Mouse (Mus musculus) liver, embryonic 16.5 days (tissue): ENCODE measurements around the gene Smagp. TPM values are rescaled to one million over a fixed set of nuclear protein-coding genes. Genes with fewer than 3 reads are reported as not detected.

ENCODE experiments used
- ATAC-seq: fragments of 200-750 bp; cut with Nextera tagmentation; 2 replicates; pipeline ENCODE4 v1.8.0; 2017; ENCODE audit warnings: low read depth, mild to moderate bottlenecking, moderate number of reproducible peaks, moderate library complexity
- H3K27ac ChIP-seq: fragments of 300-500 bp; sonication (generic); 2 replicates; pipeline ENCODE4 v1.5.1; 2014; ENCODE audit warnings: mild to moderate bottlenecking, low read length
- H3K27me3 ChIP-seq: fragments of 300-500 bp; sonication (generic); 2 replicates; pipeline ENCODE4 v1.6.1; 2014; ENCODE audit warnings: low read depth, low read length, mixed read lengths; ENCODE audit not compliant: control insufficient read depth, insufficient read depth
- H3K36me3 ChIP-seq: fragments of 300-500 bp; sonication (generic); 2 replicates; pipeline ENCODE4 v1.6.1; 2014; ENCODE audit warnings: mild to moderate bottlenecking; ENCODE audit not compliant: control insufficient read depth, insufficient read depth
- H3K4me1 ChIP-seq: fragments of 300-500 bp; sonication (generic); 2 replicates; pipeline ENCODE4 v1.6.1; 2014; ENCODE audit warnings: low read depth, low read length, mixed read lengths; ENCODE audit not compliant: control insufficient read depth
- H3K4me2 ChIP-seq: fragments of 300-500 bp; sonication (generic); 2 replicates; pipeline ENCODE4 v1.6.1; 2014; ENCODE audit warnings: low read depth, low read length, mixed read lengths
- H3K4me3 ChIP-seq: fragments of 300-500 bp; sonication (generic); 2 replicates; pipeline ENCODE4 v1.5.1; 2014; ENCODE audit warnings: low read depth, mild to moderate bottlenecking, low read length
- H3K9ac ChIP-seq: fragments of 300-500 bp; sonication (generic); 2 replicates; pipeline ENCODE4 v1.6.1; 2014; ENCODE audit warnings: low read depth, low read length
- H3K9me3 ChIP-seq: fragments of 300-500 bp; sonication (generic); replicated peaks from 2 replicates; pipeline ENCODE4 v1.6.1; 2016; ENCODE audit warnings: low read length; ENCODE audit not compliant: control insufficient read depth
- whole genome bisulfite sequencing: fragments of 180-500 bp; shearing (Covaris S2); extraction: QIAGEN DNeasy Blood & Tissue Kit; methylation state at CpG from one replicate; pipeline ENCODE4 v1.1.7; 2014; ENCODE audit not compliant: insufficient replicate concordance; 5-methylcytosine and 5-hydroxymethylcytosine counted together
- polyA plus RNA-seq: library from polyadenylated mRNA; unstranded; fragments of >200 nt; fragmentation: Nextera tagmentation; extraction: Ambion mirVana; gene quantifications from 2 replicates; pipeline ENCODE4 v1.2.1, GENCODE M21; 2015

The Smagp gene
- 9.1 and 9.3 TPM in 2 replicates for polyA plus RNA-seq

DNA sequence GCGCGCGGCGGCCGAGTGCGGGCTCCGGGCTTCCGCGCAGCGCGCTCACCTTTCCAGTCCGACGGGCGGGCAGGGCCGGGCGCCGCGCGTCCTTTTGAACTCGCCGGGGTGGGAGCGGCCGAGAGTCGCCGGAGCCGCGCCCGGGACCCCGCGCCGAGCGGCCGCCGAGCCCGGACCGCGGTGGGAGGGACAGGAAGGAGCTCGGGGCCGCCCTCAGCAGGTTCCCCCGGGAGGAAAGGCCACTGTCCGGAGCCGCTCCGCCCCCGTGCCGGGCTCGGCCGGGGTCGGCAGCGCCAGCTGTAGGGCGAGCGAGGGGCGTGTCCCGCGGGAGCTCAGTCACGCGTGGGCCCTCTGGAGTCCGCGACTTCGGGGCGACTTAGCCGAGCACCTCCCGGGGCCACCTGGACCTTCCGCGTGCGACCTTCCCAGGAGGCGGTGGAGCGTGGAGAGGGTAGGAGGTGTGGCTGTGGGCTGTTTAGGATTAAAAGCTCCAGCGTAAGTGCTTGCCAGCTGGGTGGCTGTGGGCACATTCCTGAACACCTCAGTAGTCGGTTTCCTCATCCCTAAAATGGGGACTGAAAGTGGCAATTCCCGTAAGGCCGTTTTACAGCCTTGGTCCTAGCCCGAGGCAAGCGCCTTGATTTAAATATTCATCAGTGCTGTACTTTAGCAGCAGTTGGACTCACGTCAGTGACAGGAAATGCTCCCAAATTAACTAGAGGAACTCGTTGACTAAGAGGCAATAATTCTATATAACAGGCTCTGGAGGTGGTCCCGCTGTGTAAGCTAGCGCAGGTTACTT lies at the start of gene Smagp:
Gene Smagp, minus strand, starts transcription at position 241 of the 802 bp plus-strand sequence.
- Histone ChIP-seq H3K9ac (peak within 1 kb of the TSS; percentile 57), H3K27me3 (peaks cover 47% of the 10 kb centered on the region), H3K4me2 (peak within 1 kb of the TSS; percentile 68), H3K9me3 (no peaks in the 10 kb centered on the region), H3K36me3 (no peaks in the 10 kb centered on the region), H3K27ac (peak within 1 kb of the TSS; percentile 50), H3K4me3 (peak within 1 kb of the TSS; percentile 65), H3K4me1 (peaks cover 12% of the 10 kb centered on the region)
- ATAC-seq, result peak; percentile 59
- under 1% methylated on average over 76 of the region's 77 CpGs for WGBS

GRCm38 (mm10) chr15:100686434-100686833 lies 49.7 kb upstream of the Smagp start:
- H3K4me1 ChIP-seq, result peaks cover 36% of the 10 kb centered on the region
- peak overlapping the region; percentile 18; the same call in 1 of the 2 replicates for H3K27ac ChIP-seq
- H3K4me3 ChIP-seq, result peak overlapping the region; percentile 35
- no peaks in the 10 kb centered on the region for H3K36me3 ChIP-seq
- no peak for ATAC-seq
- no peaks in the 10 kb centered on the region for H3K27me3 ChIP-seq
- H3K4me2 ChIP-seq, result peak overlapping the region; percentile 13
- 0 out of 2 replicates have a peak overlapping the region, but pooled peaks have one; percentile 11 for H3K9ac ChIP-seq
- no peaks in the 10 kb centered on the region for H3K9me3 ChIP-seq
- WGBS, result 67% methylated on average over 6 of the region's 6 CpGs

- H3K27ac ChIP-seq, result peak overlapping the region; percentile 79
- H3K36me3 ChIP-seq, result no peaks in the 10 kb centered on the region
- WGBS, result 41% methylated on average over 8 of the region's 8 CpGs
- H3K4me1 ChIP-seq, result peaks cover 39% of the 10 kb centered on the region
- H3K4me2 ChIP-seq, result peak overlapping the region; percentile 13
- H3K27me3 ChIP-seq, result no peaks in the 10 kb centered on the region
- H3K9ac ChIP-seq, result no peak overlapping the region
- ATAC-seq, result peak; percentile 72
- 0 out of 2 replicates have a peak overlapping the region, but pooled peaks have one; percentile 12 for H3K4me3 ChIP-seq
- no peaks in the 10 kb centered on the region for H3K9me3 ChIP-seq
These were observed 49.1 kb upstream of the Smagp start for GRCm38 (mm10) chr15:100685849-100686248.

DNA sequence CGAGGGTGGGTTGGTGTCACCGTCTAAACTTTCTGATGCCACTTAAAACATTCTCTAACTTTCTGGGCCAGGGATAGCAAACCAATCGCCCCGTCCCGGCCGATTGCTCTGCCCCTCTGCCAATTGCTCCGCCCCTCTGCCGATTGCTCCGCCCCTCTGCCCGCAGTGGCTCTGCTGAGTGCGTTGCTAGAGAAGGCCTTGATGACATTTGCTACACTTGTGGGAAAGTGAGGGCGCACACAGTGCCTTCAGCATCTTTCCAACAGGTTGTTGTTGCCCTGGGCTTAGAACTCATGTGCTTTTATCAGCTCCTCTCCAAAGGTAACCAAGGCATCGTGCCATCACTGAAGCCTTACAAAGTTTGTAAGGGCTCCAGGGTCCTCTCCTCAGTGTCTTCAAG lies 48.5 kb upstream of the Smagp start:
- Histone ChIP-seq H3K9me3 (no peaks in the 10 kb centered on the region), H3K4me1 (peaks cover 44% of the 10 kb centered on the region), H3K36me3 (no peaks in the 10 kb centered on the region), H3K4me2 (peak overlapping the region; percentile 13), H3K27me3 (no peaks in the 10 kb centered on the region), H3K27ac (peak overlapping the region; percentile 79), H3K4me3 (peak overlapping the region; percentile 25; the same call in 1 of the 2 replicates), H3K9ac (no peak overlapping the region; the same call in 1 of the 2 replicates)
- peak; percentile 38; the same call in 1 of the 2 replicates for ATAC-seq
- 19% methylated on average over 13 of the region's 13 CpGs for WGBS

- Histone ChIP-seq H3K36me3 (no peaks in the 10 kb centered on the region), H3K9me3 (no peaks in the 10 kb centered on the region), H3K9ac (no peak overlapping the region), H3K4me3 (peak overlapping the region; percentile 25; the same call in 1 of the 2 replicates), H3K27ac (no peak overlapping the region), H3K4me1 (peaks cover 47% of the 10 kb centered on the region), H3K27me3 (no peaks in the 10 kb centered on the region), H3K4me2 (peak overlapping the region; percentile 13)
- 57% methylated on average over 10 of the region's 10 CpGs for WGBS
- ATAC-seq, result no peak; the same call in 1 of the 2 replicates
These were observed 47.7 kb upstream of the Smagp start for GRCm38 (mm10) chr15:100684450-100684849.

GRCm38 (mm10) chr15:100683041-100683440 lies 46.3 kb upstream of the Smagp start:
- no peaks in the 10 kb centered on the region for H3K36me3 ChIP-seq
- H3K4me1 ChIP-seq, result peaks cover 51% of the 10 kb centered on the region
- H3K27ac ChIP-seq, result no peak overlapping the region
- WGBS, result 42% methylated on average over 2 of the region's 2 CpGs
- no peaks in the 10 kb centered on the region for H3K27me3 ChIP-seq
- H3K9ac ChIP-seq, result no peak overlapping the region
- H3K9me3 ChIP-seq, result no peaks in the 10 kb centered on the region
- no peak overlapping the region for H3K4me3 ChIP-seq
- peak; percentile 20; the same call in 1 of the 2 replicates for ATAC-seq
- H3K4me2 ChIP-seq, result no peak overlapping the region

DNA sequence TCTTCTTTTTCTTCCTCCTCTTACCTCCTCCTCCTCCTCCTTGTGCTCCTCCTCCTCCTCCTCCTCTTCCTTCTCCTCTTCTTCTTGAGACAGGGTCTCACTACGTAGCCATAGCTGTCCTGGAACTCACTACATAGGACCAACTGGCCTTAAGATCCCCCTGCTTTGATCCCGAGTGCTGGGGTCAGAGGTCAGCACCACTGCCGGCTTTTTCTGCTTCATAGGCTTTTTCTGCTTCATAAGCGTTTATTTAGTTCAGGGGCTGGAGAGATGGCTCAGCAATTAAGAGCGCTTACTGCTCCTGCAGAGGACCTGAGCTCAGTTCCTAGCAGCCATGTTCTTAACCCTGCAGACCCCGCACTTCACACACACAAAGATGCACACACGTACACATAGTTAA lies 45.0 kb upstream of the Smagp start:
- Histone ChIP-seq H3K27me3 (no peaks in the 10 kb centered on the region), H3K4me2 (no peak overlapping the region), H3K9ac (no peak overlapping the region), H3K9me3 (no peaks in the 10 kb centered on the region), H3K36me3 (no peaks in the 10 kb centered on the region), H3K27ac (no peak overlapping the region), H3K4me3 (no peak overlapping the region), H3K4me1 (peaks cover 41% of the 10 kb centered on the region)
- ATAC-seq, result no peak
- WGBS, result 54% methylated on average over 7 of the region's 7 CpGs

DNA sequence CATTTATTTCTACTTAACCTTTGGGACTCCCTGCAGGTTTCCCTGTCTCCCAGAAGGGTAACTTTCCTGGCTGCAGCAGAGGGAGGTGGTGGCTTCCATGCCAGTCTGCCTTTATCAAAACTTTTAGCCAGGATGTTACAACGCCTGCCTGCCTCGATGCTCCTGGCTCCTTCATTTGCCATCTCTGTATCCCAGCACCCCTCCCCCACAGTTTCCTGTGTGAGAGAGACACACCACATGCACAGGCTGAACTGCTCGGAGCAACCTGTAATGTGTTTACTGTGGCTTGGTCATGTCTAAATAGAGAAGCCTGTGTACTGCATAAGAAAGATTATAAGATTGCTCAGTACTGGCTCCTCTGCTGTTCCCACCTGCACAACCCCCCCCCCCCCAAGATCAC lies 43.6 kb upstream of the Smagp start:
- peaks cover 30% of the 10 kb centered on the region for H3K4me1 ChIP-seq
- no peak overlapping the region for H3K4me3 ChIP-seq
- no peak overlapping the region for H3K4me2 ChIP-seq
- ATAC-seq, result no peak
- H3K9ac ChIP-seq, result no peak overlapping the region
- H3K36me3 ChIP-seq, result no peaks in the 10 kb centered on the region
- 26% methylated on average over 3 of the region's 3 CpGs for WGBS
- H3K27ac ChIP-seq, result no peak overlapping the region
- H3K27me3 ChIP-seq, result no peaks in the 10 kb centered on the region
- no peaks in the 10 kb centered on the region for H3K9me3 ChIP-seq

GRCm38 (mm10) chr15:100679005-100679404 lies 42.3 kb upstream of the Smagp start:
- Histone ChIP-seq H3K9ac (no peak overlapping the region), H3K27me3 (no peaks in the 10 kb centered on the region), H3K9me3 (no peaks in the 10 kb centered on the region), H3K4me1 (peaks cover 31% of the 10 kb centered on the region), H3K4me3 (no peak overlapping the region), H3K36me3 (no peaks in the 10 kb centered on the region), H3K4me2 (peak overlapping the region; percentile 3; the same call in 1 of the 2 replicates), H3K27ac (peak overlapping the region; percentile 67)
- WGBS, result 75% methylated on average over 14 of the region's 14 CpGs
- peak; percentile 64 for ATAC-seq
